Mouse (Mus musculus) lung, adult 2 months (tissue): ENCODE measurements at regions not wholly inside any gene's neighbourhood (a gene's known extent, or its start where the extent isn't known, plus 50 kb on each side); places are given as distances from the start of the nearest gene placed in this dataset.

Experiments
- CTCF ChIP-seq: fragments of 200-500 bp; IDR thresholded peaks from 2 replicates; pipeline ENCODE4 v1.5.1; 2011; ENCODE audit warnings: mild to moderate bottlenecking, low read length, control low read depth; ENCODE audit not compliant: insufficient read depth
- POLR2A ChIP-seq: fragments of 200-500 bp; IDR thresholded peaks from 2 replicates; pipeline ENCODE4 v1.6.1; 2011; ENCODE audit warnings: low read depth, mild to moderate bottlenecking, control low read depth, low read length, borderline replicate concordance; ENCODE audit errors: extremely low read depth

DNA sequence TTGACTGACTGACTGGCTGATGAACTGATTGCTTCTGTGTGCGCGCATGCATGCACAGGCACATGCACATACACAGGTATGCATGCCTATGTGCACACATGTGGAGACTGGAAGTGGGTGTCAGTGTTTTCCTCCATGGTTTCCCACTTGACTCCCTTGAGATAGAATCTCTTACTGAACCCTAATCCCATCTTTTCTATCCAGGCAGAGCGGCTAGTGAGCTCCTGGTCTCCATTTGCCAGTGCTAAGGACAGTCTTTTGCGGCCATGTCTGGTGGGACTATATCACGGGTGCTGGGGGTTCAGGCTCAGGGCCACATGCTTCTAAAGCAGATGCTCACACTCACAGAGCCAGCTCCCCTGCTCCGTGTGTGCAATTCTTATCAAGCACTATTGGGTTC, 133.0 kb upstream of the Bcl6 start:
- TF ChIP-seq CTCF (no peak), POLR2A (no peak)
